Mouse (Mus musculus): Measurements from ENCODE around the gene Dnajc6.

- TF ChIP-seq CTCF (IDR thresholded peaks at IDR 0.05; ENCODE audit: extremely low read depth, insufficient read length, insufficient replicate concordance, low read depth, low read length) (no peak), POLR2A (IDR thresholded peaks at IDR 0.05; ENCODE audit: low read depth, low read length) (no peak)
Observed at GRCm38 (mm10) chr4:101642708-101643107, 146.3 kb downstream of the Dnajc6 start.
